Mouse (Mus musculus) lung, embryonic 14.5 days (tissue): ENCODE measurements at regions not wholly inside any gene's neighbourhood (a gene's known extent, or its start where the extent isn't known, plus 50 kb on each side); places are given as distances from the start of the nearest gene placed in this dataset.

Experiments used
- ATAC-seq: fragments of 200-750 bp; cut with Nextera tagmentation; 2 replicates; pipeline ENCODE4 v1.8.0; 2017; ENCODE audit warnings: mild to moderate bottlenecking, moderate TSS enrichment, moderate library complexity; ENCODE audit not compliant: insufficient read depth
- DNase-seq: peaks from one replicate; pipeline ENCODE4 v3.0.0-alpha.2; 2015
- H3K27ac ChIP-seq: fragments of 300-500 bp; sonication (generic); 2 replicates; pipeline ENCODE4 v1.5.1; 2014; ENCODE audit warnings: low read depth, mild to moderate bottlenecking, moderate library complexity
- H3K27me3 ChIP-seq: fragments of 300-500 bp; sonication (generic); 2 replicates; pipeline ENCODE4 v1.6.1; 2014; ENCODE audit warnings: low read length, control low read depth; ENCODE audit not compliant: insufficient read depth
- H3K36me3 ChIP-seq: fragments of 300-500 bp; sonication (generic); 2 replicates; pipeline ENCODE4 v1.6.1; 2014; ENCODE audit warnings: control low read depth; ENCODE audit not compliant: insufficient read depth
- H3K4me1 ChIP-seq: fragments of 300-500 bp; sonication (generic); 2 replicates; pipeline ENCODE4 v1.6.1; 2014; ENCODE audit warnings: antibody characterized with exemption, control low read depth; ENCODE audit not compliant: insufficient read depth
- H3K4me2 ChIP-seq: fragments of 300-500 bp; sonication (generic); 2 replicates; pipeline ENCODE4 v1.6.1; 2014; ENCODE audit warnings: mild to moderate bottlenecking
- H3K4me3 ChIP-seq: fragments of 300-500 bp; sonication (generic); 2 replicates; pipeline ENCODE4 v1.5.1; 2014; ENCODE audit warnings: low read depth, low read length
- H3K9ac ChIP-seq: fragments of 300-500 bp; sonication (generic); 2 replicates; pipeline ENCODE4 v1.6.1; 2014
- H3K9me3 ChIP-seq: fragments of 300-500 bp; sonication (generic); 2 replicates; pipeline ENCODE4 v1.6.1; 2016; ENCODE audit warnings: low read depth, low read length, control low read depth
- CTCF ChIP-seq: IDR thresholded peaks from 2 replicates; pipeline ENCODE4 v1.5.1; 2016; ENCODE audit warnings: antibody characterized with exemption, low read depth
- WGBS: fragments of 180-500 bp; shearing (Covaris S2); extraction: QIAGEN DNeasy Blood & Tissue Kit; methylation state at CpG from one replicate; pipeline ENCODE4 v1.1.7; 2014; 5-methylcytosine and 5-hydroxymethylcytosine counted together

DNA sequence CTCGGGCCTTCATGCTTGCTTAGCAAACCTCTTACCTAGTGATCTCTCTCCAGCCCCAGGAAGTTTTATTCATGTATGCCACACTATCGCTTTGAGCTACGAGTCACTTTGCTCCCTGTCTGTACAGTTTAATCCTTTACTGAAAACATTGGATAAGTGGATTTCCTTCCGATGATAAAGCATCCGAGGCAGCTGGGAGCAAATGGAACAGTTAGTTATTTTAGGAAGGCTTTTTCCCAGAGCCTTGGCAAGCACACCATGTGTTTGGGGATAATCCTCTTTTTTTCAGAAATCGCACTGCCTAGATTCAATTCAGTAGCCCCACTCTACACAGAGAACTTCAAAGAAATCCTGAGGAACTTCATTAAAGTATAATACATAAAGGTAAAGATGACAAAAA lies 561.3 kb upstream of the Fat1 start:
- H3K9me3 ChIP-seq: no peaks in the 10 kb centered on the region
- H3K27me3 ChIP-seq: no peaks in the 10 kb centered on the region
- no peak overlapping the region for H3K4me3 ChIP-seq
- no peak for TF ChIP-seq CTCF
- H3K4me1 ChIP-seq: no peaks in the 10 kb centered on the region
- no peak overlapping the region for H3K4me2 ChIP-seq
- ATAC-seq (no peak), DNase-seq (peak; percentile 11)
- H3K9ac ChIP-seq: no peak overlapping the region
- 41% methylated on average over 6 of the region's 6 CpGs for WGBS
- no peak overlapping the region for H3K27ac ChIP-seq
- no peaks in the 10 kb centered on the region for H3K36me3 ChIP-seq

DNA sequence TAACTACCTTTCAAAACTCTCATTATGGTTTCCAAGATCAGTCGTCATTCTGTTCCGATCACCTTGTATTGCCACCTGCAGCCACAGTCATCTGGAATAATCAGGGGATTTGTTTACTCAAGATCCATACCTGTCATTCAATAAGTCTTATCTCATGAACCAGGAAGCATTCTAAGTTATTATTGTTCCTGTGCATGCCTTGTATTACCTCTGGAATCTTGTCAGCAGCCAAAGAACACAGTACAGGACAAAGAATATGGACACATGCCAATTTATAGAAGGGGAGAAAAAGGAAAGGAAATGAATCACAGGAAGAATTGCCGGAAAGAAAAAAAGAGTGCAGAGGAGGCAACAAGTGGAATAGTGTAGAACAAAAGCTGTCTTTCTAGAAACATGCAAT lies 557.5 kb upstream of the Fat1 start:
- H3K36me3 ChIP-seq: no peaks in the 10 kb centered on the region
- ATAC-seq: no peak
- no peak overlapping the region for H3K27ac ChIP-seq
- H3K9ac ChIP-seq: no peak overlapping the region
- no peaks in the 10 kb centered on the region for H3K27me3 ChIP-seq
- peak; percentile 6 for DNase-seq
- H3K9me3 ChIP-seq: no peaks in the 10 kb centered on the region
- no peaks in the 10 kb centered on the region for H3K4me1 ChIP-seq
- WGBS: 67% methylated on average over 3 of the region's 3 CpGs
- H3K4me2 ChIP-seq: no peak overlapping the region
- no peak for TF ChIP-seq CTCF
- H3K4me3 ChIP-seq: no peak overlapping the region

DNA sequence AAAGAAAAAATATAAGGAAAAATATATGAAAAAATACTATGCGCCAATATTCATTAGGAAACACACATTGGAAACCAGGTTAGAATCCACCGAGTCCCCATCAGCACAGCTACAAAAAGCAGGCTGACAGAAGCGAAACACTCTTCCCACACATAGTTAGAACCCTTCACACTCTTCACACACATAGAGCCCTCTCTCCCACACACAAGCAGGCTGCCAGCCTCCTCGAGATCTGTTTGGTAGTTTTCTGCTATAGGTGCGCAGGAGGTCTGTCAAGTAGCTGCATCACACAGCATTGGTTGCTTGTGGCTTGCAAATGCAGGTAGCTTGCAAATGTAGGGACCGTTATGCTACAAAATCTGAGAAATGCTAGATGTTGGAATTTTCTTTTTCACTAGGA lies 526.8 kb upstream of the Fat1 start:
- TF ChIP-seq CTCF: no peak
- H3K4me1 ChIP-seq: no peaks in the 10 kb centered on the region
- no peak overlapping the region for H3K4me2 ChIP-seq
- H3K9ac ChIP-seq: no peak overlapping the region
- no peak for DNase-seq
- no peaks in the 10 kb centered on the region for H3K9me3 ChIP-seq
- H3K27me3 ChIP-seq: no peaks in the 10 kb centered on the region
- ATAC-seq: no peak
- 89% methylated on average over 6 of the region's 6 CpGs for WGBS
- H3K4me3 ChIP-seq: no peak overlapping the region
- H3K36me3 ChIP-seq: no peaks in the 10 kb centered on the region
- no peak overlapping the region for H3K27ac ChIP-seq

DNA sequence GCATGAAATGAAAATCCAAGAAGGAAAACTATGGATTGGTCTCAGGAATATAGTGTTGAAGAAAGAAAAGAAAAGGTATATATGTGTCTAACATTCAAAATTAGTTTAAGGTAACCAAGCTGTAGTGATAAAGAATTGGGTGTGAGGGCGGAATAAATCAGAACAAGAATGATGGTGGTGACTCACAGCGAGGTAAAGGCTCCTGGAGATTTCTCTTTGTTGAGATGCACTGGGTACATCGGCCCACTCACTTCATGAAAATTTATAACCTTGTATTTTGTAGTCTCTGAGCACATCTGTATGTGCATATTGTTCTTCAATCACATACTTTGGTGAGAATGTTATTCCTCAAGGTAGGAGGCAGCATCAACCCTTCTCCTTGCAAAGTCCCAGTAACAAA lies 525.0 kb upstream of the Fat1 start:
- Histone ChIP-seq H3K9ac (no peak overlapping the region), H3K27ac (no peak overlapping the region), H3K27me3 (no peaks in the 10 kb centered on the region), H3K9me3 (no peaks in the 10 kb centered on the region), H3K4me3 (no peak overlapping the region), H3K4me1 (no peaks in the 10 kb centered on the region), H3K4me2 (no peak overlapping the region), H3K36me3 (no peaks in the 10 kb centered on the region)
- WGBS: 93% methylated on average over 3 of the region's 3 CpGs
- no peak for TF ChIP-seq CTCF
- ATAC-seq (no peak), DNase-seq (no peak)

DNA sequence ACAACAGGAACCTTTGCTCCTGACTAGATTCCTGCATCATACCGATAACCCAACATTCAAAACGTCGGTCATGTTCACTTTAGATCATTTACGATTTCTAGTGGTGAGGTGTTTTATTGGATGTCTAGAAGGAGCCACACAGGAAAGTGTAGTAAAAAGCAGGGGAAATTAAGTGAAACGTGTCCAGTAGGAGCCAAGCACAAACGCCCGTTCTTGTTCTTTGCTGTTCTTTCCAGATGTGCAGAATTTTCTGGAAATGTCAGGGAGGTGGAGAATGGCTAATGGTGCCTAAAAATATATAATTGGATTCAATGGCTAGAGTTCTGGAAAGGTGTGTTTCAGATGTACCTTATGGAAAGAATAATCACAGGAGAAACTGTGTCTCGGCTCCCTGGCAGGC lies 517.2 kb upstream of the Fat1 start:
- no peak for ATAC-seq
- H3K27me3 ChIP-seq: no peaks in the 10 kb centered on the region
- WGBS: 88% methylated on average over 8 of the region's 8 CpGs

DNA sequence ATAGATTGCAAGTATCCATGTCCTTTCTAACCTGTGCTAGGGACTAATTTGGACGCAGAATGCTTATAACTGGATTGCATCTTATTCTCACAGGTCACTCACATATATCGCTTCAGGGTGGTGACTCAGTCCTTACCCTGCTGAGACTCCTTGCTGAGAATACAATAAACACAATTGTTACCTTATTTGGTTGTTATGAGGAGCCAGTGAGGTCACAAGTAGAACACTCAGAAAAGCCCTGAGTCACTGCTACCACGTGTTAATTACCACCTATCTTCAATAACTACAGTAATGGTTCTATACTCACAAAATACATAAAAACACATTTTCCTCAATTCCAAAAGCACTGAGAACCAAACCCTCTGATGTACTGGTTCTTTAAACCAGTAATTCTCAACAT lies 479.8 kb upstream of the Fat1 start:
- TF ChIP-seq CTCF: no peak
- Histone ChIP-seq H3K4me3 (no peak overlapping the region), H3K9ac (no peak overlapping the region), H3K9me3 (no peaks in the 10 kb centered on the region), H3K4me1 (no peaks in the 10 kb centered on the region), H3K36me3 (no peaks in the 10 kb centered on the region), H3K27me3 (no peaks in the 10 kb centered on the region), H3K27ac (no peak overlapping the region), H3K4me2 (no peak overlapping the region)
- WGBS: 63% methylated on average over 3 of the region's 3 CpGs
- DNase-seq (no peak), ATAC-seq (no peak)

More for the DNA sequence above, 517.2 kb upstream of the Fat1 start:
- Histone ChIP-seq H3K4me3 (no peak overlapping the region), H3K9ac (no peak overlapping the region), H3K9me3 (no peaks in the 10 kb centered on the region), H3K4me2 (no peak overlapping the region), H3K36me3 (no peaks in the 10 kb centered on the region), H3K27ac (no peak overlapping the region), H3K4me1 (no peaks in the 10 kb centered on the region)
- no peak for TF ChIP-seq CTCF
- no peak for DNase-seq

DNA sequence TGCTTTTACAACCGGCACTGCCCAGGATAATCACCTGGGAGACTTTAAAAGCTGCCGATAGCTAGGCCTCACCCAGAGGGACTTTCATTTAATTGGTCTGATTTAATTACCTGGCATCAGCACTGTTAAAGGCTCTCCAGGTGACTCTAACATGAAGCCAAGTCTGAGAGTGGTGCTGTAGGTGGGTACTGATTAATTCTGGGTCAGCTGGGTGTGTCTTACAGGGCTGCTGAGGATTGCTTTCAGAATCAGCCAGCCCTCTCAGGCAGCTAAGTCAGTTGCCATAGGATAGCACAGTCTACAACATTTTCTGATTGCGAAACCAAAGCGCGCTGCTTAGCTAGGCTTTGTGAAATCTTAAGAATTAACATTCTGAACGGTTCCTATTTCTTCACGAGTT lies 478.9 kb upstream of the Fat1 start:
- no peak for ATAC-seq

More for the DNA sequence above, 478.9 kb upstream of the Fat1 start:
- no peak for TF ChIP-seq CTCF
- H3K36me3 ChIP-seq: no peaks in the 10 kb centered on the region
- H3K4me3 ChIP-seq: no peak overlapping the region
- 76% methylated on average over 7 of the region's 7 CpGs for WGBS
- H3K9me3 ChIP-seq: no peaks in the 10 kb centered on the region
- H3K27me3 ChIP-seq: no peaks in the 10 kb centered on the region
- no peak overlapping the region for H3K4me2 ChIP-seq
- H3K9ac ChIP-seq: no peak overlapping the region
- H3K4me1 ChIP-seq: no peaks in the 10 kb centered on the region
- H3K27ac ChIP-seq: no peak overlapping the region
- DNase-seq: peak; percentile 15
